Mouse (Mus musculus): ENCODE data around the gene B4galnt4.
"Not testable (repeated sequence)": the region's sequence is repeated elsewhere in the genome, so short reads cannot be mapped to it uniquely, and the experiment has no call there.

Gene B4galnt4

DNA sequence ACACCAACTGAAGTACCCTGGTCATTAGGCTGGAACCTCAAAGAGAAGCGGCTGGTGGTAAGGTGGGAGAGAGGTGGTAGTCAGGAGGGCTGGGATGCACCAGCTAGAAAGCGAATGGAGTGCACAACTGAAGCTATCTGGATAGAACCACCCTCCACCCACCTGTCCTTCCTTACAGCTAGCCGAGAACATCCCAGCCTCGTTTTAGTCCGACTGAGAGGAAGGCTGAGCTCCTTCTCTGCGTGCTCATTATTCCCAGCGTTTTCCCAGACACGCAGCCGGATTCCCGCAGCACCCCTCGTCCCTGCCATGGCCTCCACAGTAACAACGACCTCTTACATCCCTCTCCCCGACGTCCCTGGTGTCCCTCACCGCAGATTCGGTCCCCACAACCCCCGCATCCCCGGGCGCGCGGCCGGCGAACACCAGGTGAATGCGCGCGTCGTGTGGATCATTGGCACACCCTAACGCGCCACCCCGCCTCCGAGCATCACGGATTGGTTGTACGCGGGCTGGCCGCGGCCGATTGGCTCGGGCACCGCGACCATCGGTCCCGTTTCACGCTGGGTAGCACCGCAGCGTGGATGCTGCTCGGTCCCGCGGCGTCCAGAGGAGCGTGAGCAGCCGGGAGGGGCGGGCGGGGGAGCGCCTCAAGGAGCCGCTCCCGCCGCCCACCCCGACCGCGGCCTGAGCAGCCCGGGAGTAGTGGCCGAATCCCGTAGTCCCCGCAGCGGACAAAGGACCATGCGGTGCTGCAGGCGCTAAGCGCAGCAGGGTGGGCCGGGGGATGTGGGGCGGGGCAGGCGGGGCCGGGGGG is at the start of gene B4galnt4:
Gene B4galnt4 (plus strand): TSS at position 679 of the 817 bp plus-strand sequence.
- in situ Hi-C loops (cut with MboI), result no loop called here

- in situ Hi-C loops (cut with MboI), result no loop called here
Observed at GRCm38 (mm10) chr7:141011238-141011770, 49.6 kb upstream of the B4galnt4 start.

DNA sequence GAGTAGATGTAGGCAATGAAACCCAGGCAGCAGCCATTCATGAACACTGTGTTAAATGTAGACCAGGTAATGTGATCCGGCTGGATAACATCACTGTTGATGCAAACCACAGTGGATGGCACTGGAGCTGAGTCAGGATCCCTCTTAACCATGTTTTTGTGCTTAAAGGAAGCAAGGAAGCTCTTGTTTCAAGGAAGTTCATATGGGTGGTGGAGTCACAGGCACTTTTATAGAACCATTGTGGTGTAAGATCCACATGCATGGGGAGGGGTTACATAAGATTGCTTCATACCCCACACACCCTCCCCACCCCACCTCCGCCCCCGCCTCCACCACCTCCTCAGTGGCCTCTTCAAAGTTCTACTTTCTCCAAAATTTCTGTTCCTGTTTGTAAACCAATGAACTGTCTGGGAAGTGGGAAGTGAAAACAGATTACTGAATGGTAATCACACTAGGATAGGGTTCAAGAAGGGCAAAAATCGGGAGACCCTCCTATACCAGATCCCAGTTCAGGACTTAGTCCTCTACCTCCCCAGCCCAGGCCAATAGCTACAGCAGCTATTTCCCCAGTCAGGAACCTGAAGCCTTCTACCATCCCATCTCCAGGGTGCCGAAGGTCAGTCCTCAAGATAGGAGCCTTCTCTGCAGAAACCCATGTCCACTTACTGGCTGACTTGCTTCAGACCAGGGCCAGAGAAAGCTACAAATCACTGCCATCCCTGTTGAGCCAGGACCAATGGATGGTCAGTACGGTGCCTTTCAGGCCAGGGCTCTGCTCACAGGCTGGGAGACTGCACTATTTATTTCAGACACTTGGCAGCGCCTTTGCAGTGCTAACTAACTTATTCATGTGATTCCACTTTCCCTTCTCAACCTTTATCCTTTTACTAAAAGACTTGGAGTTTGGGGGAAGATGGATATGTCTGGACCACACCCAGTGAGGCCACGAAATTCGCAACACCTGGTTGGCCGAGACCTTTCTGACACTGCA is 43.9 kb upstream of the B4galnt4 start:
- in situ Hi-C loops (cut with MboI), result no loop called here

DNA sequence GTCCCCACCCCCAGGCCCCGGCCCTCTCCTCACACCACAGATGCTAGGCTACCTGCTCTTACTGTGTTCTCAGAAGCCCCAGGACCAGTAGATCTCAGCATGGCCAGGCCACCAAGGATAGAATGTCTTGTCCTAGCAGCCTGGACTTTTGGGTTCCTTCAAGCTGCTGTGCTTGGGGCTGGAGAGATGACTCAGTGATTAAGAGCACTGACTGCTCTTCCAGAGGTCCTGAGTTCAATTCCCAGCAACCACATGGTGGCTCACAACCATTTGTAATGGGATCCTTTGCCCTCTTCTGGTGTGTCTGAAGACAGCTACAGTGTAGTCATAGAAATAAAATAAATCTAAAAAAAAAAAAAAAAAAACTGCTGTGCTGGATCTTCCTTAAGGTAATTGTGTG is 43.1 kb upstream of the B4galnt4 start, which contains the start of gene Ifitm6:
Gene Ifitm6 (minus strand): TSS at position 101 of the 400 bp plus-strand sequence.
- in situ Hi-C loops (cut with MboI), result not testable (repeated sequence)

GRCm38 (mm10) chr7:141019028-141019427 is 41.9 kb upstream of the B4galnt4 start:
- in situ Hi-C loops (cut with MboI), result no loop called here

GRCm38 (mm10) chr7:141021489-141022449 is 39.1 kb upstream of the B4galnt4 start:
- in situ Hi-C loops (cut with MboI), result no loop called here

GRCm38 (mm10) chr7:141024865-141025838 is 35.8 kb upstream of the B4galnt4 start:
- in situ Hi-C loops (cut with MboI), result no loop called here

- in situ Hi-C loops (cut with MboI), result no loop called here
Observed at GRCm38 (mm10) chr7:141026097-141026739, 34.7 kb upstream of the B4galnt4 start.

DNA sequence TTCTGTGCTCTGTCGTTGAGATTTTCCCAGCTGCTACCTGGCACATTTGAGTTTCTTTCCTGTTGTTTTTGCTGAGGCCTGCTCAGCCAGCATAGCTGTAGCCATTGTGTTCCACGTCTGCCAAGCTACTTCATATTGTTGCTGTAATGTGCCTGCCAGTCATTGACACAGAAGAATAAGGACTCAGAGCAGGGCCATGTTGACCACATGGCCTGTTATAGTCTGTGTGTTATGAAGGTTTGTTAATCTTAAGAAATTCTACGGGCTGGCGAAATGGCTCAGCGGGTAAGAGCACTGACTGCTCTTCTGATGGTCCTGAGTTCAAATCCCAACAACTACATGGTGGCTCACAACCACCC is 34.2 kb upstream of the B4galnt4 start:
- in situ Hi-C loops (cut with MboI), result no loop called here

DNA sequence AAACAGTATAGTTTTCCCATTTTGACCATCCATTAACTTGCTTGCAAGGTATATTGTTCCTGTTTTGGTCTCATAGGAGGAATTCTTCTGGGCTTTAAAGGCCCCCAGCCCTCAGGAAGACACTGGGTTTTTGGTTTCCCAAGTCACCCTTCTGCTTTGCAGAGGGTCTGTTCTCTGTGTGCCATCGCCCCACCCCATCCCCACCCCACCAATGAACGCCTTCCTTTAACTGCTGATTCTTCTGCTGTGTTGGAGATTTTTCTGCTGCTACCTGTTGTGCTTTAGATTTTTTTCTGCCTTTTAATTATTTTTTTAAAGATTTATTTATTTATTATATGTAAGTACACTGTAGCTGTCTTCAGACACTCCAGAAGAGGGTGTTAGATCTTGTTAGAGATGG is 32.1 kb upstream of the B4galnt4 start, which contains the start of gene Gm17387:
Gene Gm17387 (plus strand): TSS at position 301 of the 400 bp plus-strand sequence.
- in situ Hi-C loops (cut with MboI), result no loop called here

DNA sequence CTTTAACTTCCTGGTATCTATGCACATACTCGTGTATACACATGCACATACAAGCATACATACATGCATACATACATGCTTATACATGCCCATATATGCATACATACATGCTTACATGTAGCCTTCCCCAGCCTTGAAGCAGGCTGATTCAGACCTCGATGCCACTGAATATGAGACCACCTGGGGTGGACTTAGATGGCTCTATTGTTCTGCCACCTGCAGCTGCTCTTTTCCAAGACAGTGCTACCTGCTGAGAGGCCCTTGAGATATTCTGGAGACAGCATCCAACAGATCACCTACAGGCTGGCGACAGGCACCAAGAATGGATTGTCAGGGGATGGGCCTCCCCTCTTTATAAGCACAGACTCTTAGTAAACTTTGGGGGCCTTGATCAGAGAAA is 30.5 kb upstream of the B4galnt4 start:
- in situ Hi-C loops (cut with MboI), result no loop called here

- in situ Hi-C loops (cut with MboI), result no loop called here
Observed at GRCm38 (mm10) chr7:141032458-141033167, 28.3 kb upstream of the B4galnt4 start.

DNA sequence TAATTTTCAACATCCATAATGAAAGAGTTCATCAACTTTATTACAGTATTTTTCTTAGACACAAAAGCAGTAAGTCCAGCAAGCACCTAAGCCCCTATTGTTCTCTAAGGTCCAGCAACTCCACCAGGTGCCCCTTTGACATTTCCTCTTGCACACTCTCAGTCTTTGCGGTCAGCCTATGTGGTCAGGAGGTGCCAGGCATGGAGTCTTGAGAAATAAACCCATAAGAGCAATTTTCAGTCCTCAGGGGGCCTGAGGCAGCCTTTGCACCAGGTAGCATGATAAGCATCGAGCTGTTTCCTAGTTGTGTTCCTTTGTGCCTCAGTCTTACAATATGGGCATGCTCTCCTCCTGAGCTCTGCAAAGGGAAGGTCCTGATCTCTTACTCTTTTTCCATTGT is 24.3 kb upstream of the B4galnt4 start:
- in situ Hi-C loops (cut with MboI), result not testable (repeated sequence)

GRCm38 (mm10) chr7:141038090-141039032 is 22.5 kb upstream of the B4galnt4 start:
- in situ Hi-C loops (cut with MboI), result no loop called here

GRCm38 (mm10) chr7:141039386-141040107 is 21.4 kb upstream of the B4galnt4 start:
- in situ Hi-C loops (cut with MboI), result no loop called here

DNA sequence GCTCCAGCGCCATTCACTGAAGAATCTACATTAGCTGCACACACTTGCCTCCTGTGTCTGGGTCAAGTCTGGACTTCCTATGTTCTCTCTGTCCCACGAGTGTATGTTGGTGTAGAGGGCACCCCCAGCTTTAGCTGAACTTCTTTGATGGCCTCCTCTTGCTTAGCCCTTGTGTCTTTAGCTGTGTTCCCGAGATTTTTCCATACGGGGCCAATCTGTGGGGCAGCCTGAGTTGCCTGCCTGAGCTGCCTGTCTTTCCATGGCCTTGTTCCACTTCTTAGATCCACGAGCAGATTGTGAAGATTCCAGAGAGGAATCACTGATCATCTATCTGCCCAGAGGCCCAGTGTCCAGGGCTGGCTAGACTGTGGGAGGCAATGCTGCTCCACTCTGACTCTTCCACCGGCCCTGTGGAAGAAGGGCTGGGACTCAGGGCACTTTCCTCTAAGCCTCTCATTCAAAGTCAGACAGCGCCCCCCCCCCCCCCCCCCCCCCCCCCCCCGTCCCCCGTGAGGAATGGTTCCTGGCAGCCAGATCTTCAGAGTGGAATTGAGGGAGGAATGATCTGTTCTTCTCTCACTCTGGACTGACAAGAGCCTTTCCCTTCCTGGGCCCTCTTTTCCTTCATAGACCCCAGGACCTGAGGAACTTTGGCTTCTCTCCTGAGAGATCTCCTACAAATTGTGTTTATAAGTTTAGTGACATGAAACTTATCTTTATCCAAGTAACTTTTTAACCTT is 19.9 kb upstream of the B4galnt4 start:
- in situ Hi-C loops (cut with MboI), result no loop called here
